Mouse (Mus musculus) CD4-positive, CD25-positive, alpha-beta regulatory T cell, adult 9 weeks (primary cell): ENCODE results near the gene S1pr5. TPM values are rescaled to one million over a fixed set of nuclear protein-coding genes. Genes with fewer than 3 reads are reported as not detected.

Experiments used
- polyA plus RNA-seq: library from polyadenylated mRNA; unstranded; fragments of 100-300 nt; shearing (Covaris generic); gene quantifications from one replicate; pipeline ENCODE4 v1.2.1, GENCODE M21; 2017

S1pr5 gene
- not detected for polyA plus RNA-seq

DNA sequence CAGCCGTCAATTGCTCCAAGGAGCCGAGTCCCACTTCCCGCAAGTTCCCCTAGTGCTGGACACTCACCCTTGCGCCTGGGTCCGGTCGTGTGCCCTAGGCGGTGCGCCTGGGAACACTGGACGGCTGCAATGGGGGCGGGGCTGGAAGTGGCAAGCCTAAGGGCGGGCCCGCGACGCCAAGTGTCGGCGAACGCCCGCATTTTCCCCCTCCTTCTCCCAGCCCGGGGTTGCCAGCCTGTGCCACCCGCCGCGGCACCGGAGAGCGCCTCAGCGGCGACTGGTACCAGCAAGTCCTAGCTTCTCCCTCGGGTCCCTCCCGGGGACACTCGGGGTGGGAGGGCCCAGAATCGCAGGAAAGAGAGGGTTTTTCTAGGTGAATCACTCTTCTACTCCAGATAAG lies at the start of gene S1pr5:
TSS of gene S1pr5 (minus strand) at position 118 of the 400 bp plus-strand sequence.

DNA sequence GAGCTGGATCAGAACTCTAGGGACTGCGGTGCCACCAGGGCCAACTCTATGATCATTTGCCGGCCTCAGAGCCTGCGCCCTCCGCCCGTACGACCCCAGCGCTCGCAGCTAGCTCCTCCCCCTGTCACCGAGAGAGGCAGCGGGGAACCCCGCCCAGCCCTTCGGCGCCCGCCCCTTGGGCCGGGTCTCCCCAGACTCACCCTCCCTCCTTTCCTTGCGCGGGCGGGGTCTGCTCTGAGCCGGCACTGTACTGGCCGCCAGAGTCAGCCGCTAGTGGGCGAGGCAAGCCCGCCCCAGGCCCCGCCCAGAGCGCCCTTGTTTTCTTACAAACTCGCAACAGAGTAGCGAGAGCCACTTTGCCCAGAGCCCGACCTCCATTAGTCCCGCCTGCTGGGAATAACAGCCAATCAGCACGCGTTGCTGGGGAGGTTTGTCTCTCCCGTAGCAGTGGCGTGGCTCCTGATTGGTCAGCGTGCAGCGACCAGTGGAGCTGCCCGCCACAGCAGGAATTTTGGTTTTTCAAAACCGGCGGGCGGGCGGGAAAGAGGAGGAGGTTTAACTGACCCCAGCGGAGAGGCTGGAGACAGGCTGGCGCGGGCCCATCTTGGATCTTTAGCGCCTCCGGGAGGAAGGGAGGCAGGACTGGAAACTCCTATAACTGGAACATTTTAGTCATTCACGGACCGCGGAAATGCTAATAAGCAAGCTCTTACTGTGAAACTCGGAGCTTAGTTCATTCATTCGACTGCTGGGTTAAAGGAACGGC lies 43.0 kb upstream of the S1pr5 start, which contains the start of gene Cdkn2d:
TSS of gene Cdkn2d (minus strand) at position 386 of the 766 bp plus-strand sequence.

DNA sequence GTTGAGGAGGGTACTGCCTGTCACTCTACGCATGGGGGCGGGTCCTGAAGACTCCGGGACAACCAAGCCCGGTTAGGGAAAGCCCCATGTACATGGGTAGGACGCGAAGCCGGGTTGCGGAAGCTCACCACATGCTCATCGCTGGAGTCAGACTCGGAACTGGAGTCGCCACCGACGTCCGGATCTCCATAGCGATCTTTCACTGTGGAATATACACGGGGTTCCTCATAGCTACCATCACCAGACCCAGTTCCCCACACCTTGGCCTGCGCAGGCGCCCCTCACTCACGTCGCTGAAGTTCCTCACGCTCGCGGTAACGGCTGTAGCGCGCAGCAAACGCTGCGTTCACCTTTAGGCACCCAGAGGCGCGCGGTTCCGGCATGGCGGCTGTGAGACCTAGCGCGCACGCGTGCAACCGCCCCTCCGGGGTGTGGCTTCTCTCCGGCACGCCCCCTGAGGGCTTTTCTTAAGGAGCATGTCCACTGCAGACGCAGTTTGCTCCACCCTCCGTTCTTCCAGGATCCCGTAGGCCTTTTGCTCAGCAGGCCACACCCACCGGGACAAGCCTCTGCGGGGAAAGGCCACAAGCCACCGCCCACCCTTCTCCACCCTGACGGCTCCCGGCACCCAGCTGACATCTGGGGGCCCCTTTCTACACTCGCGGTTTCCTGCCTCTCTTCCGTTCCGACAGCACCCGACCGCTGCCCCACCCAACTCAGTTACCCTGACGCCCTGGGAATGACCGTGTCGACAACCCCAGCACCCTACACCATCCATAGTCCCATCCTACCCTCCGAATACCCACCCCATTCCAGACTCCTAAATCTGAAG lies 39.5 kb upstream of the S1pr5 start, which contains the start of gene Kri1:
TSS of gene Kri1 (minus strand) at position 399 of the 832 bp plus-strand sequence.

GRCm38 (mm10) chr9:21265000-21265561 lies 16.8 kb upstream of the S1pr5 start, which contains the start of gene Atg4d:
Atg4d (plus strand) TSS chr9:21265293.

DNA sequence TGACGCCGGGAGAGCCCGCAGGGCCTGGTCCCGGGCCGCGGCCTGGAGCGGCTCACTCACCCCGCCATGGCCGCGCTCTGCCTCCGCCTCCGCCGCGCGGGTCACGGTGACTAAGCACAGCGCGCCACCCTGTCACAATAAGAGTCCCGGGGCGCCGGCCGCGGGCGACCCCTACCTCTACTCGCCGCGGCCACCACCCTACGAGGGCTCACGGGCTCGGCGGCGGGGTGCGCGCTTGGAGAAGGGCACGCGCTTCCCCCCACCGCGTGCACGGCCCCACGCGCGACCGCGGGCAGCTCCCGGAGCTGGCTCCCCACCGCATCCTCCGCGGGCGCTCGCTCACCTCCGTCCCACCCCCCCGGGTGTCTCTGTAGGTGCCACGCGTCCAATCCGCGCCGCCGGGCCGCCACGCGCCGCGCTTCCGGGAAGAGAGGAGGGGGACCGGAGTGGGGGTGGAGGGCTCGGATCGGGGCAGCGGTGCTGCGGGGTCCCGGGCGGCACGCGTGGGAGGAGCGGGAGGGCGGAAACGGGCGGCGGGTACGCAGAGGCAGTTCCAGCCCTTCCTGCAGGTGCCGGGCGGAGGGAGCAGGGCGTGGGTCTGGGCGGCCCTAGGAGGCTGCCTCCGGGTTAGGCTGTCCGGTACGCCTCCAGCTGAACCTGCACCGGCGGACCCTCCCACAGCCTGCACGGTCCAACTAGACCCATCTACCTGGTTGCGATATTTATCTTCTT lies 9.3 kb downstream of the S1pr5 start, which contains the start of gene Keap1:
TSS of gene Keap1 (minus strand) at position 629 of the 732 bp plus-strand sequence.

Other genes with a start within 250 kb of the S1pr5 start
- 138 TPM for gene Mrpl4, start 245.7 kb downstream of the S1pr5 start, polyA plus RNA-seq
- 113 TPM for gene Icam1, start 232.5 kb downstream of the S1pr5 start, polyA plus RNA-seq
- gene Icam4, start 219.1 kb downstream of the S1pr5 start, polyA plus RNA-seq, result 2.6 TPM
- 0.84 TPM for gene Icam5, start 216.4 kb downstream of the S1pr5 start, polyA plus RNA-seq
- gene Zglp1, start 181.3 kb downstream of the S1pr5 start, polyA plus RNA-seq, result 0.36 TPM
- gene Gm49373, start 175.3 kb downstream of the S1pr5 start, polyA plus RNA-seq, result not detected
- 30.7 TPM for gene Fdx1l, start 174.8 kb downstream of the S1pr5 start, polyA plus RNA-seq
- 7.4 TPM for gene Gm38431, start 156.4 kb downstream of the S1pr5 start, polyA plus RNA-seq
- 82.1 TPM for gene Raver1, start 156.4 kb downstream of the S1pr5 start, polyA plus RNA-seq
- gene Tyk2, start 117.2 kb downstream of the S1pr5 start, polyA plus RNA-seq, result 96.0 TPM
- gene Cdc37, start 98.5 kb downstream of the S1pr5 start, polyA plus RNA-seq, result 305 TPM
- 0.61 TPM for gene Pde4a, start 82.7 kb downstream of the S1pr5 start, polyA plus RNA-seq
- 27.8 TPM for gene Keap1, start 9.1 kb downstream of the S1pr5 start, polyA plus RNA-seq
- gene Atg4d, start 16.9 kb upstream of the S1pr5 start, polyA plus RNA-seq, result 48.5 TPM
- gene Kri1, start 39.5 kb upstream of the S1pr5 start, polyA plus RNA-seq, result 49.2 TPM
- 152 TPM for gene Cdkn2d, start 43.0 kb upstream of the S1pr5 start, polyA plus RNA-seq
- gene Ap1m2, start 63.9 kb upstream of the S1pr5 start, polyA plus RNA-seq, result 2.4 TPM
- 608 TPM for gene Slc44a2, start 72.3 kb upstream of the S1pr5 start, polyA plus RNA-seq
- gene Ilf3, start 119.4 kb upstream of the S1pr5 start, polyA plus RNA-seq, result 70.8 TPM
- 45.8 TPM for gene Qtrt1, start 163.4 kb upstream of the S1pr5 start, polyA plus RNA-seq
- gene Dnm2, start 176.5 kb upstream of the S1pr5 start, polyA plus RNA-seq, result 262 TPM